Mouse (Mus musculus): ENCODE measurements around the gene Trim44.

The Trim44 gene

DNA sequence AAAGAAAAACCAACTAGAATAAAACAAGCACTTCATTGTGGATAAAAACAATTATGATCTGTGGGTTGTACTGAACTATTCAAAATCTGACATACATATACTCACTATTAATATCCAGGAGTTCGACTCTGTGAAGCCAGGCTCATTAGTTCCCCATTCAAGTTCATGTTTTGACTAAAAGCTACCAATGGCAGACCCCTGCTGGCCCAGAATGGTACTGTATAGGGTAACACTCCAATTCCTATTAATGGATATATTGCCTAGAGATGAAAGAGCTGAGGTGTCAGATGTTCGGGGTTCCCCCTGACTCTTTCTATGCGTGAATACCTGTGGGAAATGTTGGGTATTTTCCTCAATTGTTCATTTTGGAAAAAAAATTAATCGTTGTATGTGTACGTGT lies 117.6 kb downstream of the Trim44 start:
- no peak for DNase-seq (ENCODE audit: low read depth, low spot score)

DNA sequence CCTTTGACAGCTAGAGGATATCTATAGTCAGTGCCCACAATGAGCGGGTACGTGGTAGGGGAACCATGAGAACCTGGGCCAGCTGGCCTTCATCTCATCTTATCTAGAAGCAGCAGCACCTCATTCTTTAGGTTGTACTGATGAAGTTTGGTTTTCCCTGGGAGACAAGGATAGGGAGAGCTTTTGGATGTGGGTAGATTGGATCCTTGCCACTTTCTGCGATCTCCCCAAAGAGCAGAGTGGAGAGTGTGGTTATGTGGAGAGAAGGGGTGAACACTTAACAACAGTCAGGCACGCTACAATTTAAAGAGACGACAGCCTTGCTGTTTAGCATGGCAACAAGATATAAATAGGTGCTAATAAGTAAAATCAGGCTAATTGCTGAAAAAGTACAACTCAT lies 119.0 kb downstream of the Trim44 start:
- DNase-seq (ENCODE audit: low read depth, low spot score), result no peak

DNA sequence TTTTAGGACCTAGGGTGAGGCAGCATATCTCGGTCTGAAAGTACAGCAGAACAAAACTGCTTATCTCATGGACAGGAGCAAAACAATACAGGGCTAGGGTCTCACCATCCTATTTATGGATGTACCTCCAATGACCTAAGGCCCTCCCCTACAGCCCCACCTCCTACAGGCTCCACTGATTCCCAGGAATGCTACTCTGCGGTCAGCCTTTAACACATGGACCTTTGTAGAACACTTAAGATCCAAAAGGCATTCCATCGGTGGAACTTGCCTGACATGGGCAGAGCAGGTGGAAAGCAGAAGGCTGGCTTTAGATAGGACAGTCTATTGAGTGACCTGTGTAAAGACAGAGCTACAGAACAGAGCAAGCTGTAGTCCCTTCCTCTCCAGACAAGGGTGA lies 120.3 kb downstream of the Trim44 start:
- DNase-seq (ENCODE audit: low read depth, low spot score), result no peak

DNA sequence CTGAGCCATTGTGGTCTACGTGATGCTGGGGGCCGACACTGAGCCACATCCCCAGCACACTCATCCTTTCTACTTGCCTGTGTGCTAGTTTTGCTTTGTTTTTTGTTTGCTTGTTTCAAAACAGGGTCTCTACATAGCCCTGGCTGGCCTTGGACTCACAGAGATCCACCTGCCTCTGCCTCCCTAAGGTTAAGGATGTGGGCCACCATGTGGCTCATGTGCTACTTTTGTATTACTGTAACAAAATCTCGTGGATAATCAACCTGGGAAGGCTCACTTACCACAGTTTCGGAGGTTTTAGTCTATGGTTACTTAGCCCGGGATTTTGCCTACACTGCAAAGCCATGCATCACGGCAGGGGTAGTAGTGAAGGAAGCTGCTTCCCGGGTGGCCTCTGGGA lies 125.5 kb downstream of the Trim44 start:
- no peak for DNase-seq (ENCODE audit: low read depth, low spot score)

DNA sequence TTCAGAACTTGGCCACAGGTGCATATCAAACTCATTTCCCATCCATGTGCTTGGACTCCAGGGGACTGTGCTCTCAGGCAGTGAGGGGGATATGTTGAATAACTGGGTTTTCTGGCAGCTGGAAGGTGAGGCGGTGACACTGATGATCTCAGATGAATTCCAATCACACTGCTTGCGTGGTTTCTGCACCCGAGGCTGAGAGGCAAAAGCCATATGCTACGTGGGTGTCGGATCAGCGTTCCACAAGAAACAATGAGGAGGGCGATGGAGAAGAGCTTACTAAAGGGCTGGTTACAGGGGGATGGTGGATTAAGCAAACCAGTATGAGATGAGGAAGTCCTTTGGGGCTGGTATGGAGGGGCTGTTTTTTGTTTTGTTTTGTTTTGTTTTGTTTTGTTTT lies 127.8 kb downstream of the Trim44 start:
- DNase-seq (ENCODE audit: low read depth, low spot score), result no peak

DNA sequence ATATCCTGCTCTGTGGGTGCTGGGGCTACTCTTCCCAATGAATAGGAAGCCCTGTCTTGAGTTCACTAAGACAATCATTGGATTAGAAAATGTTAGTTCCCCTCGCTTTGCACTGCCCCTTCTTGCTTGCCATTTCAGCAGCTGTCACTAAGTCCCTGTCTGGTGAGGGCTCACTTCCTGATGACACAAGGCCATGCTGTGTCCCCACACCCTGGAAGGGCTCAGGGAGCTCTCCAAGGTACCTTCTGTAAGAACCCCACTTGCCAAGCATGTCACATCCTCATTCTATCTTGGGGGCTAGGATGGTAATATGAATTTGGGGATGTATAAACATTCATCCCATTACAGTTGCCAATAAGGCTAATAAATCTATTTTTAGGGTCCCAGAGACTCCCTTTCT lies 129.7 kb downstream of the Trim44 start:
- no peak for DNase-seq (ENCODE audit: low read depth, low spot score)

DNA sequence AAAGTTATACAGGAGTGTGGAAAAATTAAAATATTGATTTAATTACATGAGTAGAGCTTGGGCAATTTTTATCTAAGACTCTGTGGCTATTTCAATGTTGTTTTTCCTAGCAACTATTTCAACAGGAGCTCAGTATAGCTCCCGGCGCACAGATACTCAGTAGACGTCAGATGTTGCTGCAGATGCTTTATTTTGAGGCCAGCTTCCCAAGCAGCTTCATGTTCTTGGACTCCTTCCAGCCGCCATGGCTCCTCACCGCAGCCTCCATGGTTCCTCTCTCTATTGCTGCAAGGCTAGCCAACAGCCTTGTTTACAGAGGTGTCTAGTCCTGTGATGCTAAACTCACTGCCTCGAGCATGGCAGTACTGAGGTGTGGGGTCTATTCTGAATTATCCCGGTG lies 134.3 kb downstream of the Trim44 start:
- DNase-seq (ENCODE audit: low read depth, low spot score), result no peak

DNA sequence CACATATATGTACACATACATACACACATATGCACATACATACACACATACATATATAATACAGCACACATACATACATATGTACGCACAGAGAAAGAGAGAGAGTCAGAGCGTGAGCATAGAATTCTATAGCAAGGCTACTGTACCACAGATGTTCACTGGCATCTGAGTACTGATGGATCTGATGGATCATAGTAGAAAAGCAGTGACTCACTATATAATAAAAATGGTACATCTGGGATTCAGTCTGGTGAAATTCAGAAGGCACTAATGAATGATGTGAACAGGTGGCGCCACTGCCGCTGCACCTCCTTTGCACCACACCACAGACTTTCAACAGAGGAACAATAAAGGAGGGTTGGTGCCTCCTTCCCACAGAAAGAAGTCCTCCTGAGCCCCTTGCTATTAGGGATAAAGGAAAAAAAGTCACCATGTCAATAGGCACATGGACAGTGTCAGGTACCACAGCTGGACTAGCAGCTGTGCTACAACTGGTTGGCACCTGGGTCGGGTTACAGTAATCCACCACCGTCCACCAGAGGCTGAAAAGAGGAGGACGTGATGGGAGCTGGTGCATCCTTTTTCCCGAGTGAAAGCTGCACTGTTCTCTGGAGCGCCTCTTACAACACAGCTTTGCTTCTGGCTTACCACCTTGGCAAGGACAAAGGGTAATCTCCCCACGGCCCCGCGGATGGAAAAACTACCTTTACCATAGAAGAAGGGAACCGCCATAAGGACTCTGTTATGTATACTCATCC lies 139.9 kb downstream of the Trim44 start:
- DNase-seq (ENCODE audit: low read depth, low spot score), result no peak

DNA sequence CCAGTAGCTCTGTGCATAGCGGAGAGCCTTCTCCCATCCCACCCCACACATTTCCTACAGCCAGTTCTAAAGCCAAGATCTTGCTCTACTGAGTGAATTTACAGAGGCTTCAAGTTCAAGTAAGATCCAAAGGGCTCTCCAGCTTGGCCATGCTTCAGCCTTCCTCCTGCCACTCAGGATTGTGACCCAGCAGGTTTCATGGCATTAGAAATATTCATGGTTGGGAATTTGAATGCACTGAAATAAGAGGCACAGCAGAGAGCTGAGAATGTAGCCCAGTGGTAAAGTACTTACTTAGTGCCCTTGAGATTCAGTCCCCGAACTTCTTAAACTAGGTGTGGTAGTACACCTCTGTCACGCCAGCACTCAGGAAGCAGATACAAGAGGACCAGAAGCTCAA lies 140.7 kb downstream of the Trim44 start:
- no peak for DNase-seq (ENCODE audit: low read depth, low spot score)

DNA sequence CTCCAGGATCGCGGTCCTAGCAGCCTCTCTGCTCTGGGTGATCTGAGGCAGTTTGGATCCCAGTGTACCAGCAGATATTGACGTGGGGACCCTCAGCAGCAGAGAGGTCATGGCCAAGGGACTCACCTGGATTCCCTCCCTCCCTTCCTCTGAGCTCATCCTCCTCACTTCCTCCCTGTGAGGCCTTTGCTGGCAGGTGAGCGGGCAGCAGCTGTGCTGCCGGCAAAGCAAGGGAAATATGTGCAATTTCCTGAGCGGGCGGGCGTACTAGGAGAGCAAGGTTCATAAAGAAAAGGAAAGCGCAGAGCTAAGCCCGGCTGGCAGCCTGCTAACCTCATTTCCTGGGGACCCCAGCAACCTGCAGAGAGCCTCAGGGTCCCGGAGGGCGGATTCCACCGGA lies 148.5 kb downstream of the Trim44 start:
- DNase-seq (ENCODE audit: low read depth, low spot score), result no peak

DNA sequence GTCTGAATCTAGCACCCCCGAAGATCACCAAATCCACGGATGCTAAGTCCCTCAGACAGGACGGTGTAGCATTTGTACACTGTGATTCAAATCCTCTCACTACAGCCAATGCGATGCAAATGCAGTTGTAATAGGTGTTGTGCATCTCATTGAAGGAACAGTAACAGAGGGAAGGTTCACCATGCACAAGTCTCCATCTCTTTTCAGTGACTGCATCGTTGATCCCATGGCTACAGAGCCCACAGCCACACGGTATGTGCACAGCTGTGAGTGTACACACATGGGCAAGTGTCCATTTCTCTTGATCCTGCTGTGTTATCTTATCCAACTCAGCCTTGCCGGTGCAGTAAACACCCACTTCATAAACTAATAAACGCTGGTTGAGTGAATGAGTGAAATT lies 148.9 kb downstream of the Trim44 start:
- no peak for DNase-seq (ENCODE audit: low read depth, low spot score)

DNA sequence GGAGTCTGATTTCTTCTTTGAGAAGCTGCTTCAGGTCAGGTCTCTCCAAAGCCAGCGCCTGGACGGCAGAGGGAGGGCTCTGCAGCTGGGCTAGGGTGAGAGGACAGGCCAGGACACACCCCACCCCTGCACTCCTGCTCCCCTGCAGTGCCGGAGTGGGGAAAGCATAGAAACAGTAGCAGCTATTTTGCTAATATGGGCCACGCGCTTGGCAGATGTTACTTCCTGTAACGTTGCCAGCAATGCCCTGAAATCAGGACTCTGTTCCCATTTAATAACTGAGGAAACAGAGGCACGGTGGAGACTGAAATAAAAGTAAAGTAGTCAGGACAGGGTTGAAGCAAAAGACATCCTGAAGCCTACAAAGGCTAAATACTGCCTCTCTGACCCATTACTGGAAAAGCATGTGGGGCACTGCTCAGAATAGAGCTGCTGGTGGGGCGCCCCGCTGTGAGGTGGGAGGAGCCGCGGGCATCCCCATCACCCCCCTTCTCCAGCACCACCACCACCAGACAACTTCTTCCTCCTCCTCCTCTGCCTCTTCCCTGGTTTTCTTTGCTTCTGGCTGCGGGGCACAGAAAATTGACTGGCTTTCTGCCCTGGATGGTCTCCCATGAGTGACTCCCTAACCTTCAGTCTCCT lies 149.5 kb downstream of the Trim44 start:
- DNase-seq (ENCODE audit: low read depth, low spot score), result no peak

DNA sequence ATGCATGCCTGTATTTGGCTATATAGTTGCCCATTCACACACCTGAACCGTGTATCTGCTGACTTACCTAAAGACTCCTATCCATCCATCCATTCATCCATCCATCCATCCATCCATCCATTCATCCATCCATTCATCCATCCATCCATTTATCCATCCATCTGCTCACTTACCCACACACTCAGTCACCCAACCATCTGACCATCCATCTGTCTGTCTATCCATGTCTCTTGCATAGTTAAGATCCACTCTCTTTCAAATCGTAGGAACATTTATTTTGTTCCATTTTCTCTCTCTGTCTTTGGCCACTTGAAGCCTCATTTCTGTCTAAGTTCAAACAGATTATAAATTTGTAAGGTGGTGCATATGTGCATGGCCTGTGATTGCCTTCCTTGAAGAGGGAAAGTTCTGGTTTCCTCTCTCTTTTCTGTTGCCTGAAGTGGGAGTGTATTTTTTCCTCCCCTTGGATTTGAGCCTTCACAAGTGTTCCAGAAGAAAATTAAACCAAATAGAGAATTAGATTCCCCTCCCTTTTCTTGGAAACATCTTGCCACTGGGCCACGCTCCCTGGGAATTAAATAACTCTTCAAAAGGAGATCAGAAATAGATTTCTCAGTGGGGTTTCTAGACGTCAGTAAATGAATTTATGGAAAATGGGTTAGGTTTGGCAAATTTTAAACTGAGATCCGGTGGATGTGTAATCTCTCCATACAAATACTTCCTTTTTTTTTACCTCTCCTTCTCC lies 150.9 kb downstream of the Trim44 start:
- no peak for DNase-seq (ENCODE audit: low read depth, low spot score)

DNA sequence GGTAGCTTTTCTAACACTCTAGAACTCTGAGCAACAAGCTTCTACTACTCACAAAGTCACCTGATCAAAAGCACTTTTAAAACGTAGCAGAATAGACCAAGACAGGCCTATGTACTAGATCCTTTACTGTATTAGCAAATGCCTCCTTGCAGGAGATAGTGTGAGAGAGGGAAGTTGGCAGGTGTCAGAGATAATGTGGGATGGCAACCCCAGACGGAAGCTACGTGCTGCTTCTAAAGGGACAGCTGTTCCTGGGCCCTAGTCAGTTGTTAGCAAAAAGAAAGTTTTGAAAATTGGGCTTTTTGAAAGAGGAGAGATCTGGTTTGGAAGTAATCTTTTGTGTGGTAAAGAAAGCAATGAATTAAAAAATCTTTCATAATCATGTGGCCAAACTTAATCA lies 151.5 kb downstream of the Trim44 start:
- DNase-seq (ENCODE audit: low read depth, low spot score), result no peak

DNA sequence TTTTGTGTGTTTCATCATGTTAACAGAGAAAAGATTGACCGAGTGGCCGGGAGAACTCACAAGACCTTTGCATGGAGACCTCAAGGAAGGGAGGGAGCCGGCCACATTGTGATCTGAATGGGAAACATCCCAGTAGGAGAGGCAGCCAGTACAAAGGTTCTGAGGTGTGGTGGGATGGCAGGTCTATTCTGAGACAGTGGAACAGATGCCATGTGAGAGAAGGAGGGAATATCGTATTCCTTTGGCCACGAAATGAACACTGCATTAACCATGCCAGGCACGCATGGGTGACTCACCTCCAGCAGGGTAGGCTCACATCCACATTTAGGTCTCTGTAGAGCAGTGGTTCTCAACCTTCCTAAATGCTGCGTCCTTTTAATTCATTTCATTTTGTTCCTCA lies 154.4 kb downstream of the Trim44 start:
- no peak for DNase-seq (ENCODE audit: low read depth, low spot score)

DNA sequence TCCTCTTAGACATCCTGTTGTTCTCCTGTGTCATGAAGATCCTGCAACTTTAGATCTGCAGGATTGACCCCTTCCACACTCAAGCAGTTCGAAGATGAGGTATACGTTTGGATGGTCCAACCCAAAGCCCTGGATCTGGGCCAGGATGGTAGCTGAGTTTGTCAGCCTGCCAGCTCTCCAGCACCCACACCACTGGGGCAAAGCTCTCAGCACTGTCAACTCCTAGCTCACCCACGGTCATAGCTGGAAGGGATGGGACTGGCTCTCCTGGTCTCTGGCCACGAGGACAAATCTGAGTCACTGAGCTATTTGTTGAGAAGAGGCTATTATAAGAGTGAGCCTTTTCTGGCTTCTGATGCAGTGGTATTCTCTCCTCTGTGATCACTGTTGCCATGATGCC lies 155.0 kb downstream of the Trim44 start:
- no peak for DNase-seq (ENCODE audit: low read depth, low spot score)
